Mouse (Mus musculus) lung, postnatal 0 days (tissue): Measurements from ENCODE around the gene Rexo1. TPM values are rescaled to one million over a fixed set of nuclear protein-coding genes. Genes with fewer than 3 reads are reported as not detected.

Source experiments
- ATAC-seq: fragments of 200-750 bp; cut with Nextera tagmentation; 2 replicates; pipeline ENCODE4 v1.8.0; 2017; ENCODE audit warnings: moderate library complexity
- DNase-seq: peaks from one replicate; pipeline ENCODE4 v3.0.0-alpha.2; 2016; ENCODE audit warnings: low spot score
- H3K27ac ChIP-seq: fragments of 300-500 bp; sonication (generic); 2 replicates; pipeline ENCODE4 v1.5.1; 2014; ENCODE audit warnings: antibody characterized with exemption, mild to moderate bottlenecking, low read length, mixed read lengths
- H3K27me3 ChIP-seq: fragments of 300-500 bp; sonication (generic); replicated peaks from 2 replicates; pipeline ENCODE4 v1.6.1; 2014; ENCODE audit warnings: low read length, mixed read lengths; ENCODE audit not compliant: insufficient read depth
- H3K36me3 ChIP-seq: fragments of 300-500 bp; sonication (generic); 2 replicates; pipeline ENCODE4 v1.6.1; 2014; ENCODE audit warnings: low read length, mixed read lengths; ENCODE audit not compliant: insufficient read depth
- H3K4me1 ChIP-seq: fragments of 300-500 bp; sonication (generic); 2 replicates; pipeline ENCODE4 v1.6.1; 2014; ENCODE audit warnings: antibody characterized with exemption, low read depth, low read length, mixed read lengths; ENCODE audit not compliant: insufficient read depth
- H3K4me2 ChIP-seq: fragments of 300-500 bp; sonication (generic); replicated peaks from 2 replicates; pipeline ENCODE4 v1.6.1; 2014; ENCODE audit warnings: low read depth, mild to moderate bottlenecking, low read length, moderate library complexity, mixed read lengths
- H3K4me3 ChIP-seq: fragments of 300-500 bp; sonication (generic); 2 replicates; pipeline ENCODE4 v1.5.1; 2014; ENCODE audit warnings: low read depth, low read length
- H3K9ac ChIP-seq: fragments of 300-500 bp; sonication (generic); replicated peaks from 2 replicates; pipeline ENCODE4 v1.6.1; 2014; ENCODE audit warnings: low read depth, mild to moderate bottlenecking
- H3K9me3 ChIP-seq: fragments of 300-500 bp; sonication (generic); 2 replicates; pipeline ENCODE4 v1.6.1; 2016; ENCODE audit warnings: low read length, mixed read lengths
- CTCF ChIP-seq: IDR thresholded peaks from 2 replicates; pipeline ENCODE4 v1.5.1; 2016; ENCODE audit warnings: antibody characterized with exemption, mild to moderate bottlenecking
- EP300 ChIP-seq: IDR thresholded peaks from 2 replicates; pipeline ENCODE4 v1.6.1; 2016; ENCODE audit warnings: antibody characterized with exemption, mild to moderate bottlenecking, control low read depth
- WGBS: fragments of 180-500 bp; shearing (Covaris S2); extraction: QIAGEN DNeasy Blood & Tissue Kit; methylation state at CpG from one replicate; pipeline ENCODE4 v1.1.7; 2014; 5-methylcytosine and 5-hydroxymethylcytosine counted together
- polyA plus RNA-seq: library from polyadenylated mRNA; unstranded; fragments of >200 nt; fragmentation: Nextera tagmentation; extraction: Ambion mirVana; gene quantifications from 2 replicates; pipeline ENCODE4 v1.2.1, GENCODE M21; 2015

Rexo1 gene
- polyA plus RNA-seq, 1 experiment from 2014 or later: 12.9 TPM

DNA sequence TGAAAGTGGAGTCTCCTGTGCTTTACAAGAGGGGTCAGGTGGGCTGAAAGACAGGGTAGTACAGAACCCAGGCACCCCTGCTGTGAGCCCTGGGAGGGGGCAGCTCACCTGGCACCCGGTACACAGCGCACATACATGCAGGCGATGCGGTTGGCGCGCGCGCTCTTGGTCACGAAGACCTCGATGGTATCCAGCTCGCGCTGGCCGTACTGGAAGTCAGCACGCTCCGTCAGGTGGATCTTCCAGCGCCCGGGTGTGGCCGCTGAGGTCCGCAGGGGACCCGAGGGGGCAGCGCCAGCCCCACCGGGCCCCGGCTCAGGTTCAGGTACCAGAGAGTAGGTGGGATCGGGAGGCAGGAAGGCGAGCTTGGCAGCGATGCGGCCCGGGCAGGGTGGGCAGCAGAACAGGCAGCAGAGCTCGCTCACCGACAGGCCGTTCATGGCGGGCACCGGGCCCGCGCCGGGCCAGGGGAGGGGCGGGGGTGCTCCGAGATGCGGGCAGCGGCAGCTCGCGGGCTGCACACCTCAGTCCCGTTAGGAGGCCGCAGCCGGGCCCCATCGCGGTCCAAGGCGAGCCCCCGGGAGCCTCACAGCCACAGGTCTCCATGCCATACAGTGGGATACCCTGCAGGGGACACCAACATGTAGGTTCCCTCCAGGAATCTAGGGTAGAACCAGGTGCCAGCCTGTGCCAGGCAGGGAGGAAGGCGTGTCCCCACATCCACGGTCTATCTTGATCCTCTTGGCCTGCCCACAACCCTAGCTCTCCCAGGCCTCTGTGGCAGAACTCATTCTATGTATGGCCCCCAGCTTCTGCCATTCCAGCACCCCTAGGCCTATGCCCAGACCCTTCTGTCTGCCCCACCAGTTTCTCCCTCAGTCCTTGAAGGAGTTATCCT, 25.3 kb upstream of the Rexo1 start:
- ATAC-seq: no peak
- no peak overlapping the region for H3K9ac ChIP-seq

DNA sequence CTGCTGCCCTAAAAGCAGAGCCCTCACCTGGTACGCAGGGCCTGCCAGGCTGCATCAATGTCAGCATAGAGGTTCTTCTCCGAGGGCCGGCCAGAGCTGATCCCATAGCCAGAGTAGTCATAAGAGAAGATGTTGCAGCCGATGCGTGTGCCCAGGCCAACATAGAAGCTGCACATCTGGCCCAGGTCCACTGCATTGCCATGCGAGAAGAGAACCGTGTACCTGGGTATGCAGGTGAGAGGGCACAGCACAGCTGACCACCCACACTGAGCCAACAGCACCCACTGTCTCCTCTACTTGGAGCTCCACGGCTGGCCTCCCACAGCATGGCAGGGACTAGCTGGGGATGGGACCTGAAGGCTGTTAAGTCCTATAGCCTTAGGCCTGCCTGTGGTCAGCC, 24.2 kb upstream of the Rexo1 start:
- no peak for TF ChIP-seq CTCF
- no peak overlapping the region for H3K9ac ChIP-seq
- ATAC-seq (no peak), DNase-seq (no peak)
- WGBS: 81% methylated on average over 8 of the region's 8 CpGs
- peaks cover 22% of the 10 kb centered on the region; the same call in 1 of the 2 replicates for H3K4me1 ChIP-seq
- peak overlapping the region; percentile 51 for H3K4me2 ChIP-seq
- H3K27me3 ChIP-seq: no peaks in the 10 kb centered on the region
- no peak overlapping the region for H3K4me3 ChIP-seq
- no peaks in the 10 kb centered on the region for H3K36me3 ChIP-seq
- H3K27ac ChIP-seq: no peak overlapping the region
- no peaks in the 10 kb centered on the region for H3K9me3 ChIP-seq

More for the DNA sequence above, 25.3 kb upstream of the Rexo1 start:
- peak overlapping the region; percentile 15; the same call in 1 of the 2 replicates for H3K4me3 ChIP-seq
- H3K27ac ChIP-seq: peak overlapping the region; percentile 86
- TF ChIP-seq EP300: no peak
- TF ChIP-seq CTCF: no peak
- H3K27me3 ChIP-seq: no peaks in the 10 kb centered on the region
- DNase-seq: no peak
- H3K36me3 ChIP-seq: no peaks in the 10 kb centered on the region
- no peaks in the 10 kb centered on the region for H3K9me3 ChIP-seq
- 85% methylated on average over 38 of the region's 51 CpGs for WGBS
- H3K4me2 ChIP-seq: peak overlapping the region; percentile 51
- peaks cover 22% of the 10 kb centered on the region; the same call in 1 of the 2 replicates for H3K4me1 ChIP-seq

DNA sequence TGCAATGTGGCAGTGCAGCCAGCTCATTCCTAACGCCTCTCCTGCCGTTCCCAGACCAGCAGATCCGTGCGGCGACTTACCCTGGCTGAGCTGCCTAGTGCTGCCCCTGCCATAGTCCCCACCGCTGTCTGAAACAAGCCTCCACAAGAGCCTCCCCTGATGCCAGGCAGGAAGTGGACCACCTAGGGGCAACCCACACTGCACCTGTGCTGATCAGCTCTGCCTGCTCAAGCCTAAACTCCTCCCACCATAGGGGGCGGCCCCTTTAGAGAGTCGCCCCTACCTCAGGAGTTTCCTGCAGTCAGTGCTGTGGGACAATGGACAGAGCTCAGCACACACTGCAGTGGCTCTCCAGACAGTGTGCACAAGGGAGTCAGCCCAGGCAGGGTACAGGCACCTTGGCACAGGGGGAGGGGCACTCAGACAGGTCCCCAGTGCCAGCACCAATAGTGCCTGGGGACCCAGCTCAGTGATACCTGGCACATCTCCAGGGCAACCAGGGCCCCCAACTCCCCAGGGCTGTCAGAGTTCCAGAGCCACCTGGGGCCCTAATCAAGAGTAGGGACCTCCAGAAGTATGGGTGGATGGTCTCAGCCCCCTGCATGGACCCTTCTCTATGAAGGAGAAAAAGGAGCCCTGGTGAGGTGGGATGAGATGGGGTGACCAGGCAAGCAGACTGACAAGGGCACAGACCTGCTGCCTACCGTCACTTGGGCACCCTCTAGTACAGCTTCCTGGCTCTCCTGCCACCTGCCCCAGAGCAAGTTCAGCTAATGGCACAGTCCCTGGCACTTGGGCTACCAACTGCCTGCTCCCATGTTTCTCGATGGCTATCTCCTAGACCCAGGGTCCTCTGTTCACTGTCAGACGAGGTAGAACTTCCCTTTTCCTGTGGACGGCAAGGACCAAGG, 23.5 kb upstream of the Rexo1 start:
- Histone ChIP-seq H3K4me1 (peaks cover 22% of the 10 kb centered on the region; the same call in 1 of the 2 replicates), H3K4me2 (peak overlapping the region; percentile 51), H3K27ac (peak overlapping the region; percentile 38), H3K36me3 (no peaks in the 10 kb centered on the region), H3K27me3 (no peaks in the 10 kb centered on the region), H3K9ac (no peak overlapping the region), H3K9me3 (no peaks in the 10 kb centered on the region), H3K4me3 (no peak overlapping the region)
- DNase-seq (no peak), ATAC-seq (no peak)
- 60% methylated on average over 12 of the region's 12 CpGs for WGBS
- TF ChIP-seq CTCF (no peak), EP300 (no peak)

GRCm38 (mm10) chr10:80584045-80584488, 22.7 kb upstream of the Rexo1 start:
- TF ChIP-seq CTCF (no peak), EP300 (no peak)
- Histone ChIP-seq H3K9ac (no peak overlapping the region), H3K4me1 (peaks cover 18% of the 10 kb centered on the region; the same call in 1 of the 2 replicates), H3K9me3 (no peaks in the 10 kb centered on the region), H3K4me3 (no peak overlapping the region), H3K36me3 (no peaks in the 10 kb centered on the region), H3K4me2 (no peak overlapping the region), H3K27me3 (no peaks in the 10 kb centered on the region), H3K27ac (peak overlapping the region; percentile 38; the same call in 1 of the 2 replicates)
- DNase-seq: no peak
- 44% methylated on average over 12 of the region's 12 CpGs for WGBS
- 0 out of 2 replicates have a peak, but pooled peaks have one; percentile 5 for ATAC-seq

DNA sequence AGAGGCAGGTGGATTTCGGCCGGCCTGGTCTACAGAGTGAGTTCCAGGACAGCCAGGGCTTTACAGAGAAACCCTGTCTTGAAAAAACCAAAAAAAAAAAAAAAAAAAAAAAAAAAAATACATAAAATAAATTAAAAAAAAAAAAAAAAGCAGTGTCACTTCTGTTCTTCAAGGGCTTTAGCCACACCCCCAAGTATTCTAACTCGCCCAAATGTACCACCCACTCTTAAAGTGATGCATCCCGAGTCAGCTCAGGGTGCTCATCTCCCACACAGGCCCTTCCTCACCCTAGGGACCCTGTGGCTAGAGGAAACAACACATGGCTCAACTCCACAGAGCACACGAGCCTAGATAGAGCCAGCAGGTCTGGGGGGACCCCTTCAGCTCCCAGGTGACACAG, 21.7 kb upstream of the Rexo1 start:
- Histone ChIP-seq H3K9me3 (no peaks in the 10 kb centered on the region), H3K27me3 (no peaks in the 10 kb centered on the region), H3K9ac (no peak overlapping the region), H3K4me3 (no peak overlapping the region), H3K36me3 (no peaks in the 10 kb centered on the region), H3K4me1 (peaks cover 10% of the 10 kb centered on the region; the same call in 1 of the 2 replicates), H3K4me2 (no peak overlapping the region), H3K27ac (no peak overlapping the region)
- WGBS: 83% methylated on average over 5 of the region's 5 CpGs
- TF ChIP-seq CTCF: no peak
- no peak for TF ChIP-seq EP300
- ATAC-seq (no peak), DNase-seq (no peak)
